Mouse (Mus musculus): ENCODE data around the gene Gm1140.
"Not testable (repeated sequence)": the region's sequence is repeated elsewhere in the genome, so short reads cannot be mapped to it uniquely, and the experiment has no call there.

Gene Gm1140

GRCm38 (mm10) chrX:67693462-67693861, at the start of gene Gm1140:
Gene Gm1140 (minus strand): TSS chrX:67693562.
- DNase-seq = not testable (repeated sequence)

- DNase-seq = not testable (repeated sequence)
Observed at GRCm38 (mm10) chrX:67695398-67695797, 2.0 kb upstream of the Gm1140 start, which contains the start of gene Gm14692. Gene Gm14692 (plus strand): TSS chrX:67695698.
